ENCODE assay signal across 18 mouse cellular contexts in the genomic region with DNA sequence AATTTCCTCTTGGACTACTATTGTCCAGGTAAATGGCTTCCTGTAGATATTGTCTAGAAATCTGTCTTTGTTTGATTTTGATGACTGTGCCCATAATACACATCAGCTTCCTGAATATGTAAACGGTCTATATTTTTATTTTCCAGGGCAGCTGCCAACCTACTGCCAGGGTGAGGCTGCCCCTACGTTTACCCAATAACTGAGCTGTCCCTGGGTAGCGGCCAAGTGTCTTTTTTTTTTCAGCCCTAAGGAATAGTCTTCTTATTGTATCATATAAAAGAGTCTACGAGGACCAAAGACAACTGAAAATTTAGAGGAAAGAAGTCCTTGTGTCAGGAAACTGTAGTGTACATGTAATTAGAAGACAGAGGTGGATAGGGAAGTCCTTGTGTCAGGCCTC.
"Had no signal": no experiment of that assay in that cellular context is flagged by ENCODE, and none has a peak within 500 bp of the region (broad histone marks: within the 10 kb centered on the region; RNA-seq: fewer than 3 reads in every experiment).

No protein-coding gene starts in this region.

- H3K4me3 ChIP-seq: liver, embryonic 13.5 days; liver, embryonic 15.5 days; lung, embryonic 15.5 days; megakaryocyte, embryonic 14.5 days; midbrain, embryonic 13.5 days; myocyte; neural tube, embryonic 13.5 days; neural tube, embryonic 15.5 days had no signal

- H3K27ac ChIP-seq: liver, embryonic 13.5 days; liver, embryonic 15.5 days; lung, embryonic 15.5 days; macrophage; midbrain, embryonic 13.5 days; neural tube, embryonic 13.5 days; neural tube, embryonic 15.5 days had no signal

- DNase-seq: liver, embryonic 13.5 days; liver, postnatal 0 days; lung, adult 2 months; retina, postnatal 1 day; right cerebral cortex, adult 18-20 months; right cerebral cortex, postnatal 25 days; spleen, adult 18-20 months; thymus, adult 18-20 months; thymus, postnatal 14 days; thymus, postnatal 36 days had no signal

- H3K4me1 ChIP-seq: liver, embryonic 13.5 days; liver, embryonic 15.5 days; lung, embryonic 15.5 days; megakaryocyte, embryonic 14.5 days; midbrain, embryonic 13.5 days; neural tube, embryonic 13.5 days; neural tube, embryonic 15.5 days had no signal

- H3K36me3 ChIP-seq: liver, embryonic 13.5 days; liver, embryonic 15.5 days; lung, embryonic 15.5 days; midbrain, embryonic 13.5 days; neural tube, embryonic 13.5 days; neural tube, embryonic 15.5 days had no signal

- H3K27me3 ChIP-seq: liver, embryonic 13.5 days; liver, embryonic 15.5 days; lung, embryonic 15.5 days; megakaryocyte, embryonic 14.5 days; midbrain, embryonic 13.5 days; neural tube, embryonic 13.5 days; neural tube, embryonic 15.5 days had no signal
